Mouse (Mus musculus) layer of hippocampus, postnatal 36 days (tissue): ENCODE measurements around the gene Olfr836. TPM values are rescaled to one million over a fixed set of nuclear protein-coding genes. Genes with fewer than 3 reads are reported as not detected.
"Not testable (repeated sequence)": the region's sequence is repeated elsewhere in the genome, so short reads cannot be mapped to it uniquely, and the experiment has no call there.

Experiments used
- DNase-seq, 2 experiments: peaks; one replicate each; pipeline ENCODE4 v3.0.0; 2022
- total RNA-seq, 2 experiments: library from RNA; stranded (reverse); gene quantifications; 2 replicates each; pipeline ENCODE4 v1.2.3; 2021

The Olfr836 gene
- not detected for total RNA-seq

GRCm38 (mm10) chr9:19120082-19120481 is at the start of gene Olfr836:
TSS of gene Olfr836 (plus strand) at chr9:19120382.
- DNase-seq: no peak

GRCm38 (mm10) chr9:19084986-19085385 is 35.2 kb upstream of the Olfr836 start:
- DNase-seq: no peak

GRCm38 (mm10) chr9:19092889-19093753 is 27.1 kb upstream of the Olfr836 start:
- DNase-seq: not testable (repeated sequence)

GRCm38 (mm10) chr9:19097286-19097685 is 22.9 kb upstream of the Olfr836 start:
- DNase-seq: no peak

GRCm38 (mm10) chr9:19136017-19136416 is 15.8 kb downstream of the Olfr836 start, which contains the start of gene Olfr837:
TSS of gene Olfr837 (plus strand) at chr9:19136317.
- no peak for DNase-seq

Other genes with a start within 250 kb of the Olfr836 start
- gene Olfr830, start 245.7 kb upstream of the Olfr836 start, total RNA-seq: not detected
- not detected for gene Olfr832, start 183.3 kb upstream of the Olfr836 start, total RNA-seq
- gene Olfr834, start 132.4 kb upstream of the Olfr836 start, total RNA-seq: not detected
- gene Olfr835, start 87.6 kb upstream of the Olfr836 start, total RNA-seq: not detected
- gene Olfr837, start 15.9 kb downstream of the Olfr836 start, total RNA-seq: not detected
- gene Olfr839-ps1, start 56.9 kb downstream of the Olfr836 start, total RNA-seq: under 1 TPM; 0.05 to 0.07 TPM
- gene Olfr843, start 131.6 kb downstream of the Olfr836 start, total RNA-seq: not detected
- not detected for gene Olfr844, start 196.0 kb downstream of the Olfr836 start, total RNA-seq
- gene Olfr845, start 216.1 kb downstream of the Olfr836 start, total RNA-seq: not detected
- gene Olfr846, start 243.6 kb downstream of the Olfr836 start, total RNA-seq: not detected